Mouse (Mus musculus): ENCODE data around the gene Trmt44. TPM values are rescaled to one million over a fixed set of nuclear protein-coding genes. Genes with fewer than 3 reads are reported as not detected.
"Not testable (repeated sequence)": the region's sequence is repeated elsewhere in the genome, so short reads cannot be mapped to it uniquely, and the experiment has no call there.

The Trmt44 gene
- polyA plus RNA-seq, 1 experiment from 2014 or later: 7.1 TPM

- Histone ChIP-seq H3K27ac (replicated peaks; ENCODE audit: low read depth, low read length) (no peak overlapping the region), H3K36me3 (ENCODE audit: control insufficient read depth, insufficient read depth, low read length) (peaks cover 49% of the 10 kb centered on the region)
- 78% methylated on average over 18 of the region's 18 CpGs for WGBS
Measured at GRCm38 (mm10) chr5:35596169-35597160, 21.6 kb upstream of the Trmt44 start.

DNA sequence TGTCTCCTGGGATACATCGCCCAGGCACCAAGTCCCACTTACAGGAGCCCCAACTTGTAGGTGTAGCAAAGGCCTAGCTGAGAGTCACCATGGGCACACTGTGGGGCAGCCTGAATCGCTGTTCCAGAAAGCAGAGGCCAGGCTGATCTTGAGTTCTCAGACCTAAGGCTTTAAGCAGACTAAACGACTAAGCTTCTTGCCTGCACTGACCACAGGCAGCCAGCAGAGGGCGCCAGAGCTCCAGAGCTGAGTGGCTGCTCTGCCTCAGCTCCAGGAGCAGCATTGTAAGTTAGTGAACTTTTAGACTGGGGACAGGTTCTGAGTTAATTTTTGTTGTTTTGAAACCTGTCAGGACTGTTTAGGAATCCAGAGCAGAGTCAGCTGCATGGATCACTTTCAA lies 20.8 kb upstream of the Trmt44 start:
- H3K9me3 ChIP-seq (ENCODE audit: control insufficient read depth, low read length): 0 out of 2 replicates have a peak, but pooled peaks cover 4% of the 10 kb centered on the region
- no peaks in the 10 kb centered on the region for H3K4me1 ChIP-seq (ENCODE audit: control insufficient read depth, insufficient read depth, low read length)
- ATAC-seq (ENCODE audit: low read depth) (no peak; the same call in 1 of the 2 replicates), DNase-seq (ENCODE audit: low spot score) (peak; percentile 71)
- no peak overlapping the region for H3K4me2 ChIP-seq (ENCODE audit: low read depth, low read length)
- no peaks in the 10 kb centered on the region for H3K27me3 ChIP-seq (replicated peaks; ENCODE audit: control insufficient read depth, insufficient read depth, low read length)
- H3K9ac ChIP-seq (ENCODE audit: low read depth, low read length): no peak overlapping the region
- peaks cover 53% of the 10 kb centered on the region for H3K36me3 ChIP-seq (ENCODE audit: control insufficient read depth, insufficient read depth, low read length)
- H3K4me3 ChIP-seq (ENCODE audit: low read depth, low read length): no peak overlapping the region
- WGBS: 30% methylated on average over 4 of the region's 4 CpGs
- H3K27ac ChIP-seq (replicated peaks; ENCODE audit: low read depth, low read length): no peak overlapping the region

More at GRCm38 (mm10) chr5:35596169-35597160, 21.6 kb upstream of the Trmt44 start:
- DNase-seq (ENCODE audit: low spot score) (no peak), ATAC-seq (ENCODE audit: low read depth) (0 out of 2 replicates have a peak, but pooled peaks have one; percentile 16)
- Histone ChIP-seq H3K27me3 (replicated peaks; ENCODE audit: control insufficient read depth, insufficient read depth, low read length) (no peaks in the 10 kb centered on the region), H3K9ac (ENCODE audit: low read depth, low read length) (no peak overlapping the region), H3K9me3 (ENCODE audit: control insufficient read depth, low read length) (no peaks in the 10 kb centered on the region), H3K4me2 (ENCODE audit: low read depth, low read length) (no peak overlapping the region), H3K4me1 (ENCODE audit: control insufficient read depth, insufficient read depth, low read length) (no peaks in the 10 kb centered on the region), H3K4me3 (ENCODE audit: low read depth, low read length) (no peak overlapping the region)

DNA sequence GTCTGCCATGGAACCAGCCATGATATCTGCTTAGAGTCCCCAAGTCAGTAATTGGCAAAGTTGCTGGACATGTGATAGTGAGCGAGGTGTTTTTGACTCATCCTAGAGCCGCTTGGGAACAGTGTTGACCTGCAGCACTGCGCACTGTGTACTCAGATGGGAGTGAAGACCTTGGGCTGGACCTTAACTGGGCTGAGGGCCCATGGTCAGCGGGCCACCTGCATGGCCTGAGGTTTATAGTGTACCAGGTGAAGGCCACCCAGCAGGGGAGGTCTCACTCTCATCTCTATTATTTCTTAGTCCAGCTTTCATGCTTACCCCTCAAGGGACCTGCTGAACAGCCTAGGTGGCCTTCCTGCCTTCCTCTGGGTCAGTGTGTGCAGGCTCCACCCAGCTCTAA lies 19.9 kb upstream of the Trmt44 start:
- Histone ChIP-seq H3K27me3 (replicated peaks; ENCODE audit: control insufficient read depth, insufficient read depth, low read length) (no peaks in the 10 kb centered on the region), H3K36me3 (ENCODE audit: control insufficient read depth, insufficient read depth, low read length) (peaks cover 58% of the 10 kb centered on the region), H3K27ac (replicated peaks; ENCODE audit: low read depth, low read length) (no peak overlapping the region), H3K4me1 (ENCODE audit: control insufficient read depth, insufficient read depth, low read length) (no peaks in the 10 kb centered on the region), H3K9me3 (ENCODE audit: control insufficient read depth, low read length) (peaks cover 10% of the 10 kb centered on the region; the same call in 1 of the 2 replicates), H3K4me2 (ENCODE audit: low read depth, low read length) (no peak overlapping the region), H3K4me3 (ENCODE audit: low read depth, low read length) (no peak overlapping the region), H3K9ac (ENCODE audit: low read depth, low read length) (no peak overlapping the region)
- ATAC-seq (ENCODE audit: low read depth) (no peak), DNase-seq (ENCODE audit: low spot score) (no peak)
- 82% methylated on average over 4 of the region's 4 CpGs for WGBS

- ATAC-seq (ENCODE audit: low read depth) (no peak), DNase-seq (ENCODE audit: low spot score) (no peak)
- Histone ChIP-seq H3K9ac (ENCODE audit: low read depth, low read length) (no peak overlapping the region), H3K4me3 (ENCODE audit: low read depth, low read length) (no peak overlapping the region), H3K27ac (replicated peaks; ENCODE audit: low read depth, low read length) (no peak overlapping the region), H3K4me2 (ENCODE audit: low read depth, low read length) (no peak overlapping the region), H3K9me3 (ENCODE audit: control insufficient read depth, low read length) (peaks cover 10% of the 10 kb centered on the region; the same call in 1 of the 2 replicates), H3K4me1 (ENCODE audit: control insufficient read depth, insufficient read depth, low read length) (no peaks in the 10 kb centered on the region), H3K36me3 (ENCODE audit: control insufficient read depth, insufficient read depth, low read length) (peaks cover 61% of the 10 kb centered on the region), H3K27me3 (replicated peaks; ENCODE audit: control insufficient read depth, insufficient read depth, low read length) (no peaks in the 10 kb centered on the region)
- 80% methylated on average over 6 of the region's 6 CpGs for WGBS
Measured at GRCm38 (mm10) chr5:35593272-35593671, 18.4 kb upstream of the Trmt44 start.

DNA sequence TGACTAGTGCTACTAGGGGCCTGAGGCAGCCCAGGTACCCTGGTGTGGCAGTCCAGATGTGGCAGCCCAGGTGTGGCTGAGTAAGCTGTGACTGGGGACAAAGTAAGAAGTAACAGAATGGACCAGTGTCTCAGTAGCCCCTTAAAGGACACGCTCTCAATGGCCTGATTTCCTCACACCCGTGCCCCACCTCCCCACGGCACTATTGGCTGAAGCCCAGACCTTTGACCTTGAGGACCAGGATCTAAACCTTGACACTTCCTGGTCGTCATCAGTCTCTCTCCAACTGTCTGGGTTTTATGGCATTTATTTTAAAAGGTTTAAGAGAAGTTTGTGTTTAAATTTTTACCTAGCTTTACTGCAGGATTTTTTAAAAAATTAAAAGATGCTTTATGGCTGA lies 18.0 kb upstream of the Trmt44 start:
- no peak overlapping the region for H3K27ac ChIP-seq (replicated peaks; ENCODE audit: low read depth, low read length)
- WGBS: 62% methylated on average over 4 of the region's 4 CpGs
- no peaks in the 10 kb centered on the region for H3K27me3 ChIP-seq (replicated peaks; ENCODE audit: control insufficient read depth, insufficient read depth, low read length)
- no peaks in the 10 kb centered on the region for H3K4me1 ChIP-seq (ENCODE audit: control insufficient read depth, insufficient read depth, low read length)
- H3K9me3 ChIP-seq (ENCODE audit: control insufficient read depth, low read length): peaks cover 10% of the 10 kb centered on the region; the same call in 1 of the 2 replicates
- DNase-seq (ENCODE audit: low spot score) (no peak), ATAC-seq (ENCODE audit: low read depth) (no peak)
- H3K9ac ChIP-seq (ENCODE audit: low read depth, low read length): no peak overlapping the region
- H3K4me2 ChIP-seq (ENCODE audit: low read depth, low read length): no peak overlapping the region
- H3K36me3 ChIP-seq (ENCODE audit: control insufficient read depth, insufficient read depth, low read length): peaks cover 57% of the 10 kb centered on the region
- H3K4me3 ChIP-seq (ENCODE audit: low read depth, low read length): no peak overlapping the region

- no peaks in the 10 kb centered on the region for H3K4me1 ChIP-seq (ENCODE audit: control insufficient read depth, insufficient read depth, low read length)
- H3K9me3 ChIP-seq (ENCODE audit: control insufficient read depth, low read length): peaks cover 10% of the 10 kb centered on the region; the same call in 1 of the 2 replicates
- H3K4me3 ChIP-seq (ENCODE audit: low read depth, low read length): no peak overlapping the region
- ATAC-seq (ENCODE audit: low read depth): no peak
- H3K27me3 ChIP-seq (replicated peaks; ENCODE audit: control insufficient read depth, insufficient read depth, low read length): no peaks in the 10 kb centered on the region
- H3K9ac ChIP-seq (ENCODE audit: low read depth, low read length): no peak overlapping the region
- H3K36me3 ChIP-seq (ENCODE audit: control insufficient read depth, insufficient read depth, low read length): peaks cover 56% of the 10 kb centered on the region
- no peak for DNase-seq (ENCODE audit: low spot score)
- 81% methylated on average over 20 of the region's 21 CpGs for WGBS
- H3K4me2 ChIP-seq (ENCODE audit: low read depth, low read length): no peak overlapping the region
- no peak overlapping the region for H3K27ac ChIP-seq (replicated peaks; ENCODE audit: low read depth, low read length)
Measured at GRCm38 (mm10) chr5:35592081-35592736, 17.3 kb upstream of the Trmt44 start.

DNA sequence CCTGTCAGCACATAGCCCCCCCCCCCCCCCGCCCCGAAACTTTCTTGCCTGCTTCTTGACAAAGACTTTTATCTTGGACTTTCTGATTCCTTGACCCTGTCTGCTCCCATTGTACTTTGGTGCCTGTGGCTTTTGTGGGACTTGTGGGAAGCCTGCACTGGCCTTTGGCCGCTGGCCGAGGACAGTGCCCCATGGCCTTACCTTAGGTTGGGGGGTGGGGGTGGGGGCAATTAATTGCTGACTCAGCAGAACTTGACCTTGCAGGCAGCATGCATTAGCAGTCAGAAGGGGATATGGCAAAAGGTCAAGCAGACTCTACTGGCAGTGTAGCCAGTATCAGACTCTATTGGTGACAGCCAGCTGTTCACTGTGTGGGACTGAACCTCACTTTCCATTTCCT lies 16.6 kb upstream of the Trmt44 start:
- H3K27ac ChIP-seq (replicated peaks; ENCODE audit: low read depth, low read length): no peak overlapping the region
- H3K9ac ChIP-seq (ENCODE audit: low read depth, low read length): no peak overlapping the region
- H3K4me2 ChIP-seq (ENCODE audit: low read depth, low read length): no peak overlapping the region
- no peaks in the 10 kb centered on the region for H3K27me3 ChIP-seq (replicated peaks; ENCODE audit: control insufficient read depth, insufficient read depth, low read length)
- 97% methylated on average over 3 of the region's 4 CpGs for WGBS
- no peak overlapping the region for H3K4me3 ChIP-seq (ENCODE audit: low read depth, low read length)
- peaks cover 56% of the 10 kb centered on the region for H3K36me3 ChIP-seq (ENCODE audit: control insufficient read depth, insufficient read depth, low read length)
- ATAC-seq (ENCODE audit: low read depth) (no peak), DNase-seq (ENCODE audit: low spot score) (no peak)
- peaks cover 10% of the 10 kb centered on the region; the same call in 1 of the 2 replicates for H3K9me3 ChIP-seq (ENCODE audit: control insufficient read depth, low read length)
- H3K4me1 ChIP-seq (ENCODE audit: control insufficient read depth, insufficient read depth, low read length): no peaks in the 10 kb centered on the region

DNA sequence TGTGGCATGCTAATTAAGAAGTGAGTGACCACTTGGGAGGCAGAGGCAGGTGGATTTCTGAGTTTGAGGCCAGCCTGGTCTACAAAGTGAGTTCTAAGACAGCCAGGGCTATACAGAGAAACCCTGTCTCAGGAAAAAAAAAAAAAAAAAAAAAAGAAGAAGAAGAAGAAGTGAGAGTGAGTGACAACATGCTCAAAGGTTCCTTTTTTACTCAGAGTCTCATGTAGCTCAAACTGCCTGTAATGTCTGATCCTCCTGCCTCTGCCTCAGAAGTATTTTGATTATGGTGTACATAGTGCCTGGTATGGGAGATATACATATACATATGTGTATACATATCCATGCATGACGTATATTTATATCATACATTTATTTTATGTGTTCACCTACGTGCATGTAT lies 9.4 kb upstream of the Trmt44 start:
- not testable (repeated sequence) for H3K9me3 ChIP-seq (ENCODE audit: control insufficient read depth, low read length); H3K36me3 ChIP-seq (ENCODE audit: control insufficient read depth, insufficient read depth, low read length); H3K4me1 ChIP-seq (ENCODE audit: control insufficient read depth, insufficient read depth, low read length); DNase-seq (ENCODE audit: low spot score); ATAC-seq (ENCODE audit: low read depth); H3K9ac ChIP-seq (ENCODE audit: low read depth, low read length); H3K4me2 ChIP-seq (ENCODE audit: low read depth, low read length); H3K4me3 ChIP-seq (ENCODE audit: low read depth, low read length); H3K27me3 ChIP-seq (replicated peaks; ENCODE audit: control insufficient read depth, insufficient read depth, low read length); H3K27ac ChIP-seq (replicated peaks; ENCODE audit: low read depth, low read length)
- WGBS: 88% methylated on average over 2 of the region's 2 CpGs

Data from embryonic facial prominence, embryonic 14.5 days (tissue).